Mouse (Mus musculus): ENCODE measurements around the gene Ucp3. TPM values are rescaled to one million over a fixed set of nuclear protein-coding genes. Genes with fewer than 3 reads are reported as not detected.

Gene Ucp3
- polyA plus RNA-seq, 1 experiment, result not detected

DNA sequence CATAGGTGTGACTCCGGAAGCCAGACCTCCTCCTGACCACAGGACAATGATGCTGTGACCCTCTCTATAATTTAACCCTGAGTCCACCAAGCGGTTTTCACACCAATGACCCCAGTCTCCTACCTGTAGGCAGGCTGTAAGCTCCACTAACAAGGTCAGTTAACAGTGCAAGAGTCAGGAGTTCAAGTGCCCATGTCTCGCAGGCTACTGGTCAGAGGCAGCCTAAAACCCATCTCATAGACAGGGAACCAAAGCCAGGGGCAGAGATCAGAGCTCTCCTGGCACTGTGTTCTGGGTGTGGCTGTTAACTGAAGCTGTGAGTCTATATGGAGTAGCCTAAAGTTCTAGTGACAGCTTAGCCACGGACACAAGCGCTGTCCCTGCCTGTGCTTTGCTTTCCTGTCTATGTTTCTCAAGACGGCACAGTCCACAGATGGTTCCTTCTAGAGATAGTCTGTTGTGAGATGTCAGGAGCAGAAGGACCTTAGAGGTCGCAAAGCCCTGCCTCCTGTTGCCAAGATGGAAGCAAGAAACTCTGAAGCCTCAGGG lies 29.7 kb downstream of the Ucp3 start:
- 88% methylated on average over 7 of the region's 7 CpGs for WGBS
- Histone ChIP-seq H3K4me3 (ENCODE audit: insufficient read depth, low read depth, low read length) (no peak overlapping the region), H3K4me1 (ENCODE audit: control insufficient read depth, insufficient read depth, low read length) (no peaks in the 10 kb centered on the region; the same call in 1 of the 2 replicates), H3K27ac (ENCODE audit: insufficient read depth, low read depth, low read length) (no peak overlapping the region)
- TF ChIP-seq POLR2A (IDR thresholded peaks at IDR 0.05; ENCODE audit: insufficient read depth, low read depth, low read length), result no peak
- TF ChIP-seq CTCF (IDR thresholded peaks at IDR 0.05; ENCODE audit: insufficient read depth, low read depth, low read length), result no peak

DNA sequence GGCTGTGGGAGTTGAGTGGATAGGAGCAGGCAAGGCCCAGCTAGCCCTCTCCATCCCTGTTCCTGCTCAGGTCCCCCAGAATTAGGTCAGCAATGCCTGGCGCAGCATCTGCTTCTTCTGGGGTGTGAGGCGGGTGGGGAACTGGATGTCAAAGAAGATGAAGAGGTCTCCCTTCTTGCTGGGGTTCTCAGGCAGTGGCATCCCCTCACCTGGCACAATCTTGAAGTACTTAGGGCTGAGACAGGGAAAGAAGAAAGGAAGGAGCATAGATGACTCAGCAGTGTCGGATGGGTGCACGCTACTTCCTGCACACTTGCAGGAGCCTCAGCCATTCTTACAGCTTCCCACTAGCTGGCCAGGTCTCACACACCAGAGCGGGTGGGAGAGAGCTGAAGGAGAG lies 30.3 kb downstream of the Ucp3 start:
- TF ChIP-seq POLR2A (IDR thresholded peaks at IDR 0.05; ENCODE audit: insufficient read depth, low read depth, low read length), result no peak
- no peak for TF ChIP-seq CTCF (IDR thresholded peaks at IDR 0.05; ENCODE audit: insufficient read depth, low read depth, low read length)
- H3K27ac ChIP-seq (ENCODE audit: insufficient read depth, low read depth, low read length), result no peak overlapping the region
- WGBS, result 91% methylated on average over 5 of the region's 5 CpGs
- no peaks in the 10 kb centered on the region; the same call in 1 of the 2 replicates for H3K4me1 ChIP-seq (ENCODE audit: control insufficient read depth, insufficient read depth, low read length)
- H3K4me3 ChIP-seq (ENCODE audit: insufficient read depth, low read depth, low read length), result no peak overlapping the region

DNA sequence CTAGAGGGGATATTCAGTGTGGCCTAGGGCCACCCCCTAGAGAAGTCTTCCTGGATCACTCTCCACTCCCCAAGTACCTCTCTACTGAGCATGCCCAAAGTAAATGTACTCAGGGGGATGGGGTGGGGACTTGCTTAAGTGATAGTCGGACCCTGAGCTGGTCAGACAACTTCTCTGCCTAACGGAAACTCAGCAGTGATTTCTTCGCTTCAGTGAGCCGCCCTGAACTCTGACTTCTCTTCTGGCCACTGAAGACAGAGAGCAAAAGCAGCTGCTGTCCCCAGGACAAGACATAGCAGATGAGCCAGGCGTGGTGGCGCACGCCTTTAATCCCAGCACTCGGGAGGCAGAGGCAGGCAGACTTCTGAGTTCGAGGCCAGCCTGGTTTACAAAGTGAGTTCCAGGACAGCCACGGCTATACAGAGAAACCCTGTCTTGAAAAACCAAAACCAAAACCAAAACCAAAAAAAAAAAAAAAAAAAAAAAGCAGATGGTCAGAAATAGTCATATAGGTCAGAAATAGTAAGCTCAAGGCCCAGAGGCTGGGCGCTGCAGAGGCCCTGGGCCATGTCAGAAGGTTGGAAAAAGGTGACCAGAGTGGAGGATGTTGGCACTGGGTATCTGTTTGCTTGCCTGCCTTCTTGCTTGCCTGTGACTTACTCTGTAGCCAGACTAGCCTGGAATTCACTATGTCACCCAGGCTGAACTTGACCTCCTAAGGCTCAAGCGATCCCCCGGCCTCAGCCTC lies 32.1 kb downstream of the Ucp3 start:
- TF ChIP-seq POLR2A (IDR thresholded peaks at IDR 0.05; ENCODE audit: insufficient read depth, low read depth, low read length) (no peak), CTCF (IDR thresholded peaks at IDR 0.05; ENCODE audit: insufficient read depth, low read depth, low read length) (no peak)
- 87% methylated on average over 13 of the region's 13 CpGs for WGBS
- Histone ChIP-seq H3K4me1 (ENCODE audit: control insufficient read depth, insufficient read depth, low read length) (no peaks in the 10 kb centered on the region; the same call in 1 of the 2 replicates), H3K27ac (ENCODE audit: insufficient read depth, low read depth, low read length) (no peak overlapping the region), H3K4me3 (ENCODE audit: insufficient read depth, low read depth, low read length) (no peak overlapping the region)

DNA sequence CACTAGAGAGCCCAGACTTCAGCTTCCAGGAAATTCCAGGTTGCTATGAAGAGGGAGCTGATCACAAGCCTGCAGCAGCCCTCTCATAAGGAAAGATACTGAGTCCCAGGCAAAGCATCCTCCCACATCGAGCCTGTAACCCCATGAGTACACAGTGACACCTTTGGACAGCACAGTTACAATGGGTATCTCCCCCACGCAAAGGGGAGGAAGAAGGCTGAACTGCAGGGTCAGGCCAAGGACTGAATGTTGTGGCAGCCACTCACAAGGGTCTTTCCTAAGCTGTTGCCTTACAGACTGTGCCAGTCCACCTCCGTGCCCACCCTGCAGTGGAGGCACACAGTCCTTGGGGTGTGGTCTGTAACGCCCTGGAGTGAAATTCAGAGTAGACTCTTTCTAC lies 33.7 kb downstream of the Ucp3 start:
- WGBS, result 77% methylated on average over 4 of the region's 4 CpGs
- no peak overlapping the region for H3K27ac ChIP-seq (ENCODE audit: insufficient read depth, low read depth, low read length)
- no peak overlapping the region for H3K4me3 ChIP-seq (ENCODE audit: insufficient read depth, low read depth, low read length)
- TF ChIP-seq POLR2A (IDR thresholded peaks at IDR 0.05; ENCODE audit: insufficient read depth, low read depth, low read length), result no peak
- H3K4me1 ChIP-seq (ENCODE audit: control insufficient read depth, insufficient read depth, low read length), result no peaks in the 10 kb centered on the region; the same call in 1 of the 2 replicates

GRCm38 (mm10) chr7:100508670-100509069 lies 35.9 kb downstream of the Ucp3 start:
- 90% methylated on average over 3 of the region's 3 CpGs for WGBS
- Histone ChIP-seq H3K4me1 (ENCODE audit: control insufficient read depth, insufficient read depth, low read length) (no peaks in the 10 kb centered on the region), H3K27ac (ENCODE audit: insufficient read depth, low read depth, low read length) (no peak overlapping the region), H3K4me3 (ENCODE audit: insufficient read depth, low read depth, low read length) (no peak overlapping the region)
- TF ChIP-seq CTCF (IDR thresholded peaks at IDR 0.05; ENCODE audit: insufficient read depth, low read depth, low read length), result no peak
- TF ChIP-seq POLR2A (IDR thresholded peaks at IDR 0.05; ENCODE audit: insufficient read depth, low read depth, low read length), result no peak

DNA sequence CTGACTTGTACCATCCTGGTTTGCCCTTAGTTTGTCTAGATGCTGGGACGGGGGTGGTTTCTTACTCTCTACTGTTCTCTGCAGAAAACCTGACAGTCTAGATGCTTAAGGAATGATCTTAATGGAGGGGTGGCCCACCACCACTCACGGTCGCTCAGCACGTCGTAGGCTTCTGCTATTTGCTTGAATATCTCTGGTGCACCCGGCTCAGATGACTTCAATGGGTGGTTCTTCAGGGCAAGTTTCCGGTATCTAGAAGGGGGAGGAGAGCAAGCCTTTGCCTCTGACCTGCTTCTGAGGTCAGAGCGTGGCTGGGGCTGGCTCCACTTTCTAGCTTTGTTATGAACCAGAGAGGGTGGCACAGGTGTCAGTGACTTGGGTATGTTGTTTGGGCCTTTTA lies 38.8 kb downstream of the Ucp3 start:
- 88% methylated on average over 8 of the region's 8 CpGs for WGBS
- Histone ChIP-seq H3K4me1 (ENCODE audit: control insufficient read depth, insufficient read depth, low read length) (no peaks in the 10 kb centered on the region), H3K4me3 (ENCODE audit: insufficient read depth, low read depth, low read length) (no peak overlapping the region), H3K27ac (ENCODE audit: insufficient read depth, low read depth, low read length) (no peak overlapping the region)
- TF ChIP-seq POLR2A (IDR thresholded peaks at IDR 0.05; ENCODE audit: insufficient read depth, low read depth, low read length), result no peak
- no peak for TF ChIP-seq CTCF (IDR thresholded peaks at IDR 0.05; ENCODE audit: insufficient read depth, low read depth, low read length)

GRCm38 (mm10) chr7:100514573-100514972 lies 41.8 kb downstream of the Ucp3 start, which contains the start of gene Dnajb13:
Gene Dnajb13, minus strand, starts transcription at chr7:100514960.
- Histone ChIP-seq H3K4me1 (ENCODE audit: control insufficient read depth, insufficient read depth, low read length) (no peaks in the 10 kb centered on the region), H3K27ac (ENCODE audit: insufficient read depth, low read depth, low read length) (no peak within 1 kb of the TSS), H3K4me3 (ENCODE audit: insufficient read depth, low read depth, low read length) (no peak within 1 kb of the TSS)
- no peak for TF ChIP-seq CTCF (IDR thresholded peaks at IDR 0.05; ENCODE audit: insufficient read depth, low read depth, low read length)
- no peak for TF ChIP-seq POLR2A (IDR thresholded peaks at IDR 0.05; ENCODE audit: insufficient read depth, low read depth, low read length)
- WGBS, result 38% methylated on average over 11 of the region's 11 CpGs

GRCm38 (mm10) chr7:100520204-100520603 lies 47.4 kb downstream of the Ucp3 start:
- TF ChIP-seq CTCF (IDR thresholded peaks at IDR 0.05; ENCODE audit: insufficient read depth, low read depth, low read length) (no peak), POLR2A (IDR thresholded peaks at IDR 0.05; ENCODE audit: insufficient read depth, low read depth, low read length) (no peak)

DNA sequence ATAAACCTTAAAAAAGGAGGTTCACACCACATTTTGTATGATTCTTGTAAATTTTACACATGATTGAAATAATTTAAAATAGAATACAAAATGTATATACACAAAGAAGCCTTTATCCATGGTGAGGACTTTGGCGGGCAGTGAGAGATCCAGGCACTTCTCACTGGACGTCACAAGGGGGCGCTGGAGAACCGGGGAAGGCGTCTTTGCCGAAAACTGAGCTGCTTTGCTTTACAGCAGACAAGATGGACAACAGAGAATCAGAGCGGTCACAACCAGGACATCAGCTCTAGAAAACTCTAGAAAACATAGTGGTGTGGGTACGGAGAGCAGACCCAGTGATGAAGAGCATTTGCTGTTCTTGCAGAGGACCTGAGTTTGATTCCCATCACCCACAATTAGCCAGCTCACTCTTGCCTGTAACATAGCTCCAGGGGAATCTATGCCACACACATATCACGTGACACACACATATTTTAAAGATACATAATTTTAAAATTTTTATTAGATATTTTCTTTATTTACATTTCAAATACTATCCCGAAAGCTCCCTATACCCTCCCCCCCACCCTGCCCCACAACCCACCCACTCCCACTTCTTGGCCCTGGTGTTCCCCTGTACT lies 48.0 kb downstream of the Ucp3 start:
- H3K27ac ChIP-seq (ENCODE audit: insufficient read depth, low read depth, low read length), result no peak overlapping the region
- no peaks in the 10 kb centered on the region for H3K4me1 ChIP-seq (ENCODE audit: control insufficient read depth, insufficient read depth, low read length)
- TF ChIP-seq POLR2A (IDR thresholded peaks at IDR 0.05; ENCODE audit: insufficient read depth, low read depth, low read length) (no peak), CTCF (IDR thresholded peaks at IDR 0.05; ENCODE audit: insufficient read depth, low read depth, low read length) (peak; percentile 88)
- H3K4me3 ChIP-seq (ENCODE audit: insufficient read depth, low read depth, low read length), result no peak overlapping the region
- WGBS, result 20% methylated on average over 10 of the region's 10 CpGs

More at GRCm38 (mm10) chr7:100520204-100520603, 47.4 kb downstream of the Ucp3 start:
- no peak overlapping the region for H3K27ac ChIP-seq (ENCODE audit: insufficient read depth, low read depth, low read length)
- no peak overlapping the region for H3K4me3 ChIP-seq (ENCODE audit: insufficient read depth, low read depth, low read length)
- 71% methylated on average over 7 of the region's 7 CpGs for WGBS
- no peaks in the 10 kb centered on the region for H3K4me1 ChIP-seq (ENCODE audit: control insufficient read depth, insufficient read depth, low read length)

Data from olfactory bulb, adult 2 months (tissue).